13 mouse cellular contexts compared by ENCODE assay signal in the genomic region with DNA sequence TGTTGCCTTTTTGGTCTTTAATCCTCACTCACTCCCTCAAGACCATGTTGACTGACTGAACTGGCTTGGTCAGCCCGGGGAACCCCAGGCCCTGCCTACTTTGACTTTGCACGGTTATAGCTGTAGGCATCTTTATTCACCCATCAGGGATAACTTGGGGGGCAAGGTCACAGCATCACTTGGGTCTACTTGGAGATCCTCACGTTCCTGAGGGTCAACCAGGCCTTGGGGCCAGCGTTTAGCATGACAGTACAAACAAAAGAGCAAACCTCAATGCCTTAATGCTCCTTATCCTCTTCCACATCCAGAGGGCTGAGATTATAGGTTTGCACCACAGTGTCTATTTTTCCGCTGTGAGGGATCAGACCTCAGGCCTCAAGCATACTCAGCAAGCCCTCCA. TPM values are rescaled to one million over a fixed set of nuclear protein-coding genes. Genes with fewer than 3 reads are reported as not detected.
DNase-seq lines count a peak whose midpoint lies in the region; ATAC-seq and TF ChIP-seq lines count a peak whose summit lies in the region.
"Had no signal": no experiment of that assay in that cellular context is flagged by ENCODE, and none has a peak within 500 bp of the region (broad histone marks: within the 10 kb centered on the region; RNA-seq: fewer than 3 reads in every experiment).

No protein-coding gene starts in this region.

- H3K27ac ChIP-seq in heart, embryonic 11.5 days (ENCODE audit: low read depth, low read length) = peak overlapping the region; percentile 87
- peak overlapping the region; percentile 70; the same call in 1 of the 2 replicates for H3K27ac ChIP-seq in left cerebral cortex, adult 2 months
- H3K27ac ChIP-seq in embryonic fibroblast, embryonic 13.5 days (ENCODE audit: insufficient read depth, low read length) = peak overlapping the region; percentile 98
- H3K27ac ChIP-seq in stomach, embryonic 14.5 days (ENCODE audit: low read length) = peak overlapping the region; percentile 46; the same call in 1 of the 2 replicates
- no peak overlapping the region for H3K27ac ChIP-seq in liver, embryonic 11.5 days (ENCODE audit: low read depth, low read length)
- H3K27ac ChIP-seq: neural tube, embryonic 12.5 days had no signal

- peaks cover 38% of the 10 kb centered on the region for H3K4me1 ChIP-seq in heart, embryonic 11.5 days (ENCODE audit: control insufficient read depth, insufficient read depth, low read length)
- H3K4me1 ChIP-seq in embryonic fibroblast, embryonic 13.5 days (ENCODE audit: control insufficient read depth, insufficient read depth, low read length) = peaks cover 26% of the 10 kb centered on the region
- H3K4me1 ChIP-seq in stomach, embryonic 14.5 days (ENCODE audit: control insufficient read depth, insufficient read depth, low read length) = peaks cover 25% of the 10 kb centered on the region; the same call in 1 of the 2 replicates
- H3K4me1 ChIP-seq in liver, embryonic 11.5 days (replicated peaks; ENCODE audit: control insufficient read depth, insufficient read depth, low read length) = peaks cover 14% of the 10 kb centered on the region; the same call in 1 of the 2 replicates

- no peaks in the 10 kb centered on the region for H3K9me3 ChIP-seq in heart, embryonic 11.5 days (replicated peaks; ENCODE audit: control insufficient read depth, low read length)
- no peaks in the 10 kb centered on the region for H3K9me3 ChIP-seq in stomach, embryonic 14.5 days (ENCODE audit: control insufficient read depth, low read depth, low read length)
- no peaks in the 10 kb centered on the region for H3K9me3 ChIP-seq in liver, embryonic 11.5 days (ENCODE audit: control insufficient read depth, low read length)
- H3K9me3 ChIP-seq: liver, embryonic 12.5 days; neural tube, embryonic 12.5 days had no signal

- no peaks in the 10 kb centered on the region for H3K36me3 ChIP-seq in heart, embryonic 11.5 days (ENCODE audit: control insufficient read depth, insufficient read depth, low read length)
- H3K36me3 ChIP-seq in stomach, embryonic 14.5 days (ENCODE audit: control insufficient read depth, insufficient read depth, low read length) = no peaks in the 10 kb centered on the region
- no peaks in the 10 kb centered on the region for H3K36me3 ChIP-seq in liver, embryonic 11.5 days (ENCODE audit: control insufficient read depth, insufficient read depth, low read length)
- H3K36me3 ChIP-seq: liver, embryonic 12.5 days; neural tube, embryonic 12.5 days had no signal

- WGBS in heart, embryonic 11.5 days (ENCODE audit: insufficient replicate concordance) = 78% methylated on average over 5 of the region's 5 CpGs
- 74% methylated on average over 5 of the region's 5 CpGs for WGBS in stomach, embryonic 14.5 days
- 80% methylated on average over 5 of the region's 5 CpGs for WGBS in liver, embryonic 11.5 days

- intact Hi-C loops in heart, postnatal 14 days (cut with DNase I) = no loop called here
- intact Hi-C loops in left cerebral cortex, adult 2 months (cut with DNase I) = no loop called here

- TF ChIP-seq CTCF in left cerebral cortex, adult 2 months (IDR thresholded peaks at IDR 0.05) = no peak
- no peak for TF ChIP-seq CTCF in embryonic fibroblast, embryonic 13.5 days (IDR thresholded peaks at IDR 0.05; ENCODE audit: borderline replicate concordance, insufficient read depth, low read length)

- no peak overlapping the region for H3K4me2 ChIP-seq in heart, embryonic 11.5 days
- H3K4me2 ChIP-seq in stomach, embryonic 14.5 days (replicated peaks; ENCODE audit: low read depth, low read length) = no peak overlapping the region
- no peak overlapping the region for H3K4me2 ChIP-seq in liver, embryonic 11.5 days
- H3K4me2 ChIP-seq: liver, embryonic 12.5 days; neural tube, embryonic 12.5 days had no signal

- no peaks in the 10 kb centered on the region for H3K27me3 ChIP-seq in heart, embryonic 11.5 days (ENCODE audit: control insufficient read depth, insufficient read depth, low read length)
- no peaks in the 10 kb centered on the region for H3K27me3 ChIP-seq in stomach, embryonic 14.5 days (ENCODE audit: control insufficient read depth, insufficient read depth, low read length)
- no peaks in the 10 kb centered on the region for H3K27me3 ChIP-seq in liver, embryonic 11.5 days (replicated peaks; ENCODE audit: control insufficient read depth, insufficient read depth, low read length)
- H3K27me3 ChIP-seq: liver, embryonic 12.5 days; neural tube, embryonic 12.5 days had no signal

- no peak for ATAC-seq in heart, embryonic 11.5 days (replicated peaks; ENCODE audit: insufficient number of reproducible peaks, low FRiP score, low TSS enrichment)
- no peak for ATAC-seq in stomach, embryonic 14.5 days (ENCODE audit: insufficient number of reproducible peaks, insufficient read depth, low FRiP score, low read depth)
- ATAC-seq in liver, embryonic 11.5 days (replicated peaks; ENCODE audit: low FRiP score) = no peak
- ATAC-seq: inflammation-experienced regulatory T-cells, adult 6 months; liver, embryonic 12.5 days had no signal

- TF ChIP-seq POLR2A in embryonic fibroblast, embryonic 13.5 days (IDR thresholded peaks at IDR 0.05; ENCODE audit: low read depth, low read length) = no peak

- no peak for DNase-seq in heart, postnatal 14 days
- no peak for DNase-seq in left cerebral cortex, adult 2 months (ENCODE audit: extremely low spot score in 1 of 2, low spot score in 2 of 2)
- DNase-seq in left cerebral cortex, adult 18-20 months (ENCODE audit: low spot score in 2 of 2) = no peak
- DNase-seq in liver, embryonic 11.5 days (ENCODE audit: low spot score) = no peak
- DNase-seq in adrenal gland, postnatal 36 days = no peak
- DNase-seq: B cell, adult 2 months; gastrocnemius, postnatal 36 days had no signal

- no peak overlapping the region for H3K9ac ChIP-seq in heart, embryonic 11.5 days (ENCODE audit: low read depth, low read length)
- no peak overlapping the region for H3K9ac ChIP-seq in stomach, embryonic 14.5 days (replicated peaks; ENCODE audit: low read depth, low read length)
- no peak overlapping the region for H3K9ac ChIP-seq in liver, embryonic 11.5 days (ENCODE audit: low read depth, low read length)
- H3K9ac ChIP-seq: liver, embryonic 12.5 days; neural tube, embryonic 12.5 days had no signal

- no peak overlapping the region for H3K4me3 ChIP-seq in heart, embryonic 11.5 days (ENCODE audit: low read depth, low read length)
- no peak overlapping the region for H3K4me3 ChIP-seq in left cerebral cortex, adult 2 months
- H3K4me3 ChIP-seq in embryonic fibroblast, embryonic 13.5 days (ENCODE audit: insufficient read depth, low read length) = no peak overlapping the region
- H3K4me3 ChIP-seq in stomach, embryonic 14.5 days (ENCODE audit: low read depth, low read length) = no peak overlapping the region
- H3K4me3 ChIP-seq in liver, embryonic 11.5 days (ENCODE audit: low read depth, low read length) = no peak overlapping the region
- H3K4me3 ChIP-seq: liver, embryonic 12.5 days; neural tube, embryonic 12.5 days had no signal

RNA-seq across cellular contexts. Expression of gene Ier3, which starts 9.2 kb away (rescaled TPM):
- polyA plus RNA-seq in heart, embryonic 11.5 days (2014; fragmentation: Nextera tagmentation; extraction: Ambion mirVana) = 13.2 and 17.0 TPM in 2 replicates
- 10 to 100 TPM; 23.9 to 27.8 TPM for total RNA-seq in heart, postnatal 14 days (2021)
- 10 to 100 TPM; 14.7 to 17.5 TPM for total RNA-seq in left cerebral cortex, adult 2 months (2021)
- total RNA-seq in left cerebral cortex, adult 18-20 months (2021) = 10 to 100 TPM; 16.0 to 21.3 TPM
- 82.6 and 120 TPM in 2 replicates for polyA plus RNA-seq in embryonic fibroblast, embryonic 13.5 days (2011; ENCODE audit: insufficient read length, low read depth, missing spikeins)
- 3.7 and 5.4 TPM in 2 replicates for polyA plus RNA-seq in stomach, embryonic 14.5 days (2014; fragmentation: Nextera tagmentation; extraction: Ambion mirVana)
- 9.4 and 9.9 TPM in 2 replicates for polyA plus RNA-seq in liver, embryonic 11.5 days (2014; fragmentation: Nextera tagmentation; extraction: Ambion mirVana)
- total RNA-seq in adrenal gland, postnatal 36 days (2021) = 10 to 100 TPM; 19.2 to 36.5 TPM

RNA-seq across cellular contexts. Expression of gene Flot1, which starts 10.7 kb away (rescaled TPM):
- polyA plus RNA-seq in heart, embryonic 11.5 days (2014; fragmentation: Nextera tagmentation; extraction: Ambion mirVana) = 71.3 and 74.0 TPM in 2 replicates
- total RNA-seq in heart, postnatal 14 days (2021) = 100 to 1,000 TPM; 108 to 111 TPM
- total RNA-seq in left cerebral cortex, adult 2 months (2021) = 100 to 1,000 TPM; 137 to 144 TPM
- 100 to 1,000 TPM; 127 to 158 TPM for total RNA-seq in left cerebral cortex, adult 18-20 months (2021)
- polyA plus RNA-seq in embryonic fibroblast, embryonic 13.5 days (2011; ENCODE audit: insufficient read length, low read depth, missing spikeins) = 66.3 and 78.7 TPM in 2 replicates
- polyA plus RNA-seq in stomach, embryonic 14.5 days (2014; fragmentation: Nextera tagmentation; extraction: Ambion mirVana) = 42.8 and 44.2 TPM in 2 replicates
- 59.3 and 67.8 TPM in 2 replicates for polyA plus RNA-seq in liver, embryonic 11.5 days (2014; fragmentation: Nextera tagmentation; extraction: Ambion mirVana)
- 10 to 100 TPM; 60.5 to 73.4 TPM for total RNA-seq in adrenal gland, postnatal 36 days (2021)

RNA-seq across cellular contexts. Expression of gene Tubb5, which starts 25.8 kb away (rescaled TPM):
- 855 and 931 TPM in 2 replicates for polyA plus RNA-seq in heart, embryonic 11.5 days (2014; fragmentation: Nextera tagmentation; extraction: Ambion mirVana)
- total RNA-seq in heart, postnatal 14 days (2021) = 100 to 1,000 TPM; 134 to 183 TPM
- total RNA-seq in left cerebral cortex, adult 2 months (2021) = 100 to 1,000 TPM; 417 to 433 TPM
- 100 to 1,000 TPM; 442 to 465 TPM for total RNA-seq in left cerebral cortex, adult 18-20 months (2021)
- 856 and 947 TPM in 2 replicates for polyA plus RNA-seq in embryonic fibroblast, embryonic 13.5 days (2011; ENCODE audit: insufficient read length, low read depth, missing spikeins)
- polyA plus RNA-seq in stomach, embryonic 14.5 days (2014; fragmentation: Nextera tagmentation; extraction: Ambion mirVana) = 932 and 983 TPM in 2 replicates
- 843 and 854 TPM in 2 replicates for polyA plus RNA-seq in liver, embryonic 11.5 days (2014; fragmentation: Nextera tagmentation; extraction: Ambion mirVana)
- total RNA-seq in adrenal gland, postnatal 36 days (2021) = 100 to 1,000 TPM; 188 to 218 TPM

RNA-seq across cellular contexts. Expression of gene Mdc1, which starts 29.0 kb away (rescaled TPM):
- polyA plus RNA-seq in heart, embryonic 11.5 days (2014; fragmentation: Nextera tagmentation; extraction: Ambion mirVana) = 19.0 and 19.5 TPM in 2 replicates
- total RNA-seq in heart, postnatal 14 days (2021) = 10 to 100 TPM; 12.9 to 13.5 TPM
- total RNA-seq in left cerebral cortex, adult 2 months (2021) = 10 to 100 TPM; 14.6 to 17.8 TPM
- total RNA-seq in left cerebral cortex, adult 18-20 months (2021) = 10 to 100 TPM; 17.6 to 17.7 TPM
- 30.4 and 31.8 TPM in 2 replicates for polyA plus RNA-seq in embryonic fibroblast, embryonic 13.5 days (2011; ENCODE audit: insufficient read length, low read depth, missing spikeins)
- polyA plus RNA-seq in stomach, embryonic 14.5 days (2014; fragmentation: Nextera tagmentation; extraction: Ambion mirVana) = 18.7 and 19.2 TPM in 2 replicates
- 19.6 and 23.3 TPM in 2 replicates for polyA plus RNA-seq in liver, embryonic 11.5 days (2014; fragmentation: Nextera tagmentation; extraction: Ambion mirVana)
- total RNA-seq in adrenal gland, postnatal 36 days (2021) = 10 to 100 TPM; 18.3 to 18.7 TPM

RNA-seq across cellular contexts. Expression of gene Nrm, which starts 48.8 kb away (rescaled TPM):
- 44.5 and 48.1 TPM in 2 replicates for polyA plus RNA-seq in heart, embryonic 11.5 days (2014; fragmentation: Nextera tagmentation; extraction: Ambion mirVana)
- total RNA-seq in heart, postnatal 14 days (2021) = 1 to 10 TPM; 3.8 to 6.0 TPM
- total RNA-seq in left cerebral cortex, adult 2 months (2021) = 1 to 10 TPM; 2.1 to 4.1 TPM
- 1 to 10 TPM; 2.0 to 2.6 TPM for total RNA-seq in left cerebral cortex, adult 18-20 months (2021)
- 9.8 and 15.5 TPM in 2 replicates for polyA plus RNA-seq in embryonic fibroblast, embryonic 13.5 days (2011; ENCODE audit: insufficient read length, low read depth, missing spikeins)
- polyA plus RNA-seq in stomach, embryonic 14.5 days (2014; fragmentation: Nextera tagmentation; extraction: Ambion mirVana) = 65.3 and 67.1 TPM in 2 replicates
- 40.9 and 45.4 TPM in 2 replicates for polyA plus RNA-seq in liver, embryonic 11.5 days (2014; fragmentation: Nextera tagmentation; extraction: Ambion mirVana)
- 1 to 10 TPM; 6.7 to 7.5 TPM for total RNA-seq in adrenal gland, postnatal 36 days (2021)
